Mouse (Mus musculus): Measurements from ENCODE around the gene Cox18.
"Not testable (repeated sequence)": the region's sequence is repeated elsewhere in the genome, so short reads cannot be mapped to it uniquely, and the experiment has no call there.

The Cox18 gene

DNA sequence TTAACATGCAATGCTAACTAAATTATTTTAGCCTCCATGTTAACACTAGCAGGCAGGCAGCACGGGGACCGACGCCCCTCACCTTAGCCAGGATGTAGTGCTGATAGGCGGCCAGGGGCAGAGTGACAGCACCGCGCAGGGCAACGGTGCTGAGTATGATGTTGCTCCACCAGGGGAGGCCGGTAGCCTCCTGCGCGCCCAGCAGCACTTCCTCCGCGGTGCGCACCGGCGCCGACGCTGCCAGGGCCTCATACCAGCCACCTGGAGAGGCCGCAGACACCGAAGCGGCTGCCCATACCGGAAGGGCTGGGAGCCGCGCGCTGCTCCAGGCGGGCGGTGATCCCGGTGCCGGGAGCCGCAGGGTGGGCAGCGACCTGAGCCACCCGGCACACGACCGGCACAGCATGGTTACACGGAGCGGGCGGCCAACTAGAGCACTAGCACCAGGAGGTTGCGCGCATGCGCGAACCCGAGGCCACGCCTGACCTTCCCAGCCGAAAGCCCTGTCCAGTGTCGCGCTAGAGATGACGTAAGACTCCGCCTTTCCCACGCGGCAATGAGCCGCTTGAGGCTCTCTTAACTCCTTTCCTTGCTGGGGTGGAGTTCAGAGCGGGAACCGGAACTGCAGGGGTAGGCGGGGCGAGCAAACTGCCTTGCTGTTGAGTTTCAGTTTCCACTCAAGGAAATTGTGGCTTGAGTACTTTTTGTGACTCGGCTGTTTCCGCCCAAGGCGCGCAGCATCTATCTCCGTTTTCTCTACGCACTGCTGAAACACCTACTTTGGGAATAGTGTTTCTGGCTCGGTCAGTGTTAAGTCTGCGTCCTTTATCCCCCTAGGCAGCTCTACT, at the start of gene Cox18:
Gene Cox18, minus strand, starts transcription at position 468 of the 848 bp plus-strand sequence.
- DNase-seq (ENCODE audit: low spot score in 2 of 2) = peak; percentile 95 to 99

DNA sequence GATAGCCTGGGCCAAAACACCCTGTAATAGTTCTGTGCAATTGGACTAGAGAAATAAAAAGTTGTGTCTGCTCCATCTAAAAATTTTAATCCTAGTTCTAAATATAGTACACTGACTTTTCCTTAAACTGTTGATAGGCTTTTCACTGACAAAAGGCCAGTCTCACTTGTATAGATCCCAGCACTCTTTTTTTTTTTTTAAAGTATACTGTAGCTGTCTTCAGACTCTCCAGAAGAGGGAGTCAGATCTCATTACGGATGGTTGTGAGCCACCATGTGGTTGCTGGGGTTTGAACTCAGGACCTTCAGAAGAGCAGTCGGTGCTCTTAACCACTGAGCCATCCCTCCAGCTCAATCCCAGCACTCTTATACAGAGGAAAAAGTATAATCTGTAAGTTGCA, 38.4 kb upstream of the Cox18 start:
- DNase-seq (ENCODE audit: low spot score in 2 of 2) = not testable (repeated sequence)

DNA sequence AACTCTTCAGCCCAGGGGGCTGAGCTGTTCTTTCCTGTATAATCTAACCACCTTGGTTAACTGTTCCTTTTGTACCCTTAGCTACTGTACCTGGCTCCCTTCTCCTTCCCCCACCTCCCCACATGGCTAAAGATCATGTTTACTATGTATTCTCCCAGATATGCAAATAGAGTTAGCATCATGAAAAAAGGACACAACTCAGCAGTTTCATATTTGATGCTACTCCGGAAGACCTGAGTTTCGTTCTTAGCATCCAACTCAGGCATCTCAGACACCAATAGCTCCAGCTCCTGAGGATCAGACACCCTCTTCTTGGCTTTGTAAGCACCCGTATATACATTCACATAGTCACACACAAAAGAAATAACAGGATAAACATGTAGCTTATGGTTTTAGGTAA, 33.2 kb upstream of the Cox18 start:
- DNase-seq (ENCODE audit: low spot score in 2 of 2) = no peak

DNA sequence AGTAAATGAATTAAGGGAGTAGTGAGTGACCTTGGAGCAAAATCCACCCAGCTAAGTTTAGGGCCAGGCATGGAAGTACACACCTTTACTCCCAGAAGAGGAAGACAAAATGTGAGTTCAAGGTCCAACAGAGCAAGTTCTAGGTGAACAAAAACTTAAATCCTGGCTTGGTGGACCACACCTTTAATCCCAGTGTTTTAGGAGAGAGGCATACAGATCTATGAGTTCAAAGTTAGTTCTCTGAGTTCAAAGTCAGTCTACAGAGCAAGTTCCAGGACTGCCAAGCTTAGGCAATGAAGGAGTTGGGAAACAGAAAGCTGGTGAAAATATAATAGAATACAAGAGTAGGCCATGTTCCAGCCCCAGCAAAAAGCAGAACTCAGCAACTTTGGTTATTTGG, 23.7 kb upstream of the Cox18 start:
- DNase-seq (ENCODE audit: low spot score in 2 of 2) = no peak

DNA sequence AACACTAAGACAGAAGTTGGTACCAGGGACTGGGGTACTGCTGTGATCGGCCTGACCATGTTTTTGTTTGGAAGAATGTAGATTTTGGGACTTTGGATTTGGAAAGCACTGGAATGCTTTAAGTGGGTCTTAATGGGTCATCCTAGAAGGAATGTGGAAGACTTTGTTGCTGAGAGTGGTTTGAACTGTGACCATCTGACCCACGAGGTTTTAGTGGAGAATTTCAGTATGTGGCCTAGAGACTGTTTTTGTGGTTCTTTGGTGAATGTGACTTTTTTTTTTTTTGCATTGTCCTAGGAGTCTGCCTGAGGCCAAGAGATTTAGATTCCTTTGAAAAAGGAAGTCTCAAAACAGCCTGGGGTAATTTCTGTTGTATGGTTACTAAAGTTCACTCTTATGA, 23.2 kb upstream of the Cox18 start:
- DNase-seq (ENCODE audit: low spot score in 2 of 2) = no peak

DNA sequence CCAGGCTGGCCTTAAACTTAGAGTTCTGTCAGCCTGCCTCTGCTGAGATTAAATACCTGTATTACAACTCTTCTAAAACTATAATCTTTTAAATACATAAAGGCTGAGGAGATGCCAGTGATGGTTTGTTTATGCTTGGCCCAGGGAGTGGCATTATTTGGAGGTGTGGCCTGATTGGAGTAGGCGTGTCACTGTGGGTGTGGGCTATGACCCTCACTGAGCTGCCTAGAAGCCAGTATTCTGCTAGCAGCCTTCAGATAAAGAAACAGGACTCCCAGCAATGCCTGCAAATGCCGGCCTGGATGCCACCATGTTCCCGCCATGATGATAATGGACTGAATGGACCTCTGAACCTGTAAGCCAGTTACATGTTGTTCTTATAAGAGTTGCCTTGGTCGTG, 22.8 kb upstream of the Cox18 start:
- DNase-seq (ENCODE audit: low spot score in 2 of 2) = no peak

DNA sequence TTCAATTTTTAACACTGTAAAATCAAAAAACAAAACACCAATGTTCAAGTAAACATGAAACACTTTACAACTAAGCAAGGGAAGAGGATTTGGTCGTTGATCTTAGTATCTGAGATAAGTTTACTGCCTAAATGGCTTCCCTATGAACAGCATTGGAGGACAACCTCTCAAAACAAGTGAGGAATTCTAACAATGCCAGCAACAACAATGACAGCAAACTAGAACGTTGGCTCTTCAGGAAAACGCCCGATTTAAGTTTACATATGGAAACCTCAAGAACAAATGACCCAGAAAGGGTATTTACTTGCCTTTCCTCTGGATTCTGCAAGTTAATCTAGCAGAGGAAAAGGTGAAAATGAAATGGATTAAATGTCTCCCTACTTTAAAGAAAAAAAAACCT, 21.6 kb upstream of the Cox18 start:
- no peak for DNase-seq (ENCODE audit: low spot score in 2 of 2)

DNA sequence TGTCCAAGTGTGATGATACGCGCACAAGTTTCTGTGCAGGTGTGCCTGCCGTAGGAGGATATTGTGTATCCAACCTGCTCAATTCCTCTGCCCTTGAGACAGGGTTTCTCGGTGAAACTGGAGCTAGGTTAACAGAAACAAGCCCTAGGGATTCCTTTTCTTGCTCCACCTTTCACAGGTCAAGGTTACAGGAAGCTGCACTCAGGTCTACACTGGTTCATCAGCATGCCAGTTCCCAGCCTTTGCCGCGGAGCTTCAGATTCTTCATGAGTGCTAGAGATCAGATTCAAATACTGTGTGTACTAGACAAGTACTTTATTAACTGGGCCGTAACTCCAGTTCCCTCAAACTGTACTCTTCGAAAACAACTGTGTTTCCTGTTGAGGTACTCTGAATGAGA, 11.4 kb upstream of the Cox18 start:
- no peak for DNase-seq (ENCODE audit: low spot score in 2 of 2)

DNA sequence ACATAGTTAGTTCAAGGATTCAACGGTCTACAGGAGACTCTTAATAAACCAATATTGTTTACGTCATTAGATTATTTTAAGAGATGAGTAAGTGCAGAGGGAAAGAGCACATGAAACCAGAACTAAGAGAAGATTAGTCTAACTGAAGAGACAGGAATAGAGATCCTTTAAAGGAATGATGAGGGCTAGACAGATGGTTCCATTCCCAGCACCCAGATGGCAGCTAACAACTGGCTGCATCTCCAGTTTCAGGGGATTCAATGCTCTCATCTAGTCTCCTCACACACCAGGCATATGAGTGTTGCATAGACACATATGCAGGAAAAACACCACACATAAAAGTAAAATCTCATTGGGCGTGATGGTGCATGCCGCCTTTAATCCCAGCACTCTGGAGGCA, 9.5 kb upstream of the Cox18 start:
- DNase-seq (ENCODE audit: low spot score in 2 of 2) = no peak

DNA sequence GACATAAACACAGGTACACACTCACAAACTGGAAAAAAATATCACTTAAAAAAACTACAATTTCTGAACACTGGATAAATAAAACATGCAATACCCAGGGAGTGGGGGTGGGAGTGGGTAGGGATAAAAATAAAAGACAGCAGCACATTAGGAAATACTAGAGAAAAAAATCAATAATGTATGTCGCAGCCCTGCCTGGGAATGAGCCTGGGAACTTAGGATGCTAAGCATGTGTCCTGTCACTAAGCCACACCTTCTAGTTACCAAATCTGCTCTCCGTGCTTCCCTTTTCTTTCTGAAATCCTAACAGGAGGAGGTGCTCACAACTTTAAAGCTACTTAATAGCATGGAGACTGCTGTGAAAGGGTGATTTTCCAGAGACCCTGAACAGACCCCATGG, 6.0 kb upstream of the Cox18 start:
- no peak for DNase-seq (ENCODE audit: low spot score in 2 of 2)

DNA sequence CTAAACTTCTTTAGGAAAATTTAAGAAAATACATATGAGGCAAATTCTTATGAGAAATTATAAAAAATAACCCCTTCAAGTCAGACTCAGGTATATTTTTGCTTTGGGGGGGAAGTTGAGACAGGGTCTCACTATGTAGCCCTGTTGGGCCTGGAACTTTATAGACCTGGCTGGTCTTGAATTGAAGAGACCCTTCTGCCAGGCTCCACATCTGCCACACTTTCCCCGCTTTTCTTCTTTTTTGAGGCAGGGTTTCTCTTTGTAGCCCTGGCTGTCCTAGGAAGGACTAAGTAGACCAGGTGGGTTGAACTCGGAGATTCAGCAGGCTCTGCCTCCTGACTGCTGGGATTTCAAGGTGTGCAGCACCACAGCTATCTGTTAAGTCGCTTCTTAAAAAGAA, 2.9 kb upstream of the Cox18 start:
- DNase-seq (ENCODE audit: low spot score in 2 of 2) = no peak

DNA sequence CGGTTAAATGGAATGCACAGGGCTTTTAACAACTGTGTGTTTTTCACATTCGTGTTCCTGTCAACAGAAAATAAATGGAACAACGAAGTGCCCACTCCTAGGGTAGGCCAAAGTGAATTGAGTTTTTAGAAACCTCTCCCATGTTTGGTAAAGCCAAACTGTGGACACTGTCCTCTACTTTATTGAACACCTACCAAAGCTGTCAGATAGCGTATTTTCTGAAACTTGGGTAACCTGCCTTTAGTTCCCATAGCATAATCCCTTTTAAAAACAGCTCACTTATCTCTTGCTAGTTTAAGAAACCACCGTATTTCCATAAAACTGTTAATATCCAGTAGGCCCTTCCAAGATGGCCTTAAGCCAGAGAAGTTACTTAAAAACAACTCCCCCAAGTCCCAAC, 929 bp upstream of the Cox18 start:
- DNase-seq (ENCODE audit: low spot score in 2 of 2) = no peak

DNA sequence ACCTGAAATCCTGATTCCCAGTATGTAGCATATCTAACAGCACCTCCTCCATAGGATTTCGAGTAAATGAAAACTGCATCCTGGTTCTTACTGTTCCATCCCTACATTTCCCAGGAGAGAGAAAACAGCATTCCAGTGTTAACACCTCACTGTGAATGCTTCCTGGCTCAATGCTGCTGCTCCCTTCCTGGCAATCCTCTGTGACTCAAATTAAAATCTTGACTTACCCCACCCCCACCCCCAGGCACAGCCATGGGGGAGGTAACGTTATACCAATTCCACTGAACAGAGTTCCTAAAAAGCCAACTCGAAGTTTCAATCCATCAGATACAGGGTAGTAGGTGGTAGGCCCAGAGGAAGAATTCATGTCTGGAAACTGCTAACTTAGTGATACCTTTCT, 864 bp downstream of the Cox18 start:
- no peak for DNase-seq (ENCODE audit: low spot score in 2 of 2)

DNA sequence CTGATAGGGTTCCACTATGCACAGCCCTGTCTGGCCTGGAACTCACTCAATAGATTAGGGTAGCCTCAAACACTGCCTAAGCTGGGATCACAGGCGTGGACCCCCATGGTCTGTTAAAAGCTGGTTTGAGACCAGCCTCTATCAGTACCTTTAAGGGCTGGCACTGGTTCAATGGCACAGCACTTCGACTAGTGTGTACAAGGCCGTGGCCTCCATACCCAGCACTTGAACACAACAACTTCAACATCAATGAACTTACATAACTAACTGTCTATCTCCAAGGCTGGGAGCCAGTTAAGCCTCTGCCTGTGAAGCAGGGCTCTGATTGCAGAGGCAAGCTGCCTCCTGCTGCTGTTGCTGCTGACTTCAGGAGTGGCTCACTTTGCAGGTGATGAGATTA, 6.0 kb downstream of the Cox18 start:
- no peak for DNase-seq (ENCODE audit: low spot score in 2 of 2)

DNA sequence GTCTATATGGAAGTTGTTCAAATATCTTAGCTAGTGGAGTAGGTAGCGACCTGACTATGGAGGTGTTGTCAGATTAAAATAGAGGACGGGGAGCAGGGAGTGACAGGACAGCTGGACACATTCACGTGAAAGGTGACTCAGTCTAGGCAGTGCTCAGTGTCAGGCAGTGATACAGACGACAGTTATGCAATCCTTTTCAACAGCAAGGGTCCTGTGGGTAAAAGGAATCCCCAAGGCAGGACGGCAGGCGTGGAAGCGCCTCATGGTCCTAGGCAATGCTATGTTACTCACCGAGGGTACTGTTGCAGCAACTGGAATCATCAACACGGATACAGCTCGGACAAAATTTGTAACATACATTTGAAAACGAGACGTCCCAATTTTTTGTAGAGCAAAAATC, 6.6 kb downstream of the Cox18 start:
- no peak for DNase-seq (ENCODE audit: low spot score in 2 of 2)

DNA sequence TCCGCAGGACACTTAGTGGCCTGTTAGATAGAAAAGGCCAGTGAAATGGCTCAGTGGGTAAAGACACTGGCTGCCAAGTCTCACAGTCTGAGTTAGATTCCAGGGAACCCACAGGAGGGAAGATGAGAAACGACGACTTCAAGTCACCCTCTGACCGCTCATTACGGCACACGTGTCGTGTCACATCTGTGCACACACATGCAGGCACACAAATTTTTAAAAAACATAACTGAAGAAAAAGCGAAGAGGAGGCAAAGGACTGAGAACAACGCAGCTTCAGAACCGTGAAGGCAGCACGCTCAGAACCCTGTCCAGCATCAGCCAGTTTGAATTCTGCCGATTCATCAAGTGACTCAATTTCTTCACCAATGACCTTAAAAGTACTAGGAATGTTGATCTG, 10.4 kb downstream of the Cox18 start:
- no peak for DNase-seq (ENCODE audit: low spot score in 2 of 2)

DNA sequence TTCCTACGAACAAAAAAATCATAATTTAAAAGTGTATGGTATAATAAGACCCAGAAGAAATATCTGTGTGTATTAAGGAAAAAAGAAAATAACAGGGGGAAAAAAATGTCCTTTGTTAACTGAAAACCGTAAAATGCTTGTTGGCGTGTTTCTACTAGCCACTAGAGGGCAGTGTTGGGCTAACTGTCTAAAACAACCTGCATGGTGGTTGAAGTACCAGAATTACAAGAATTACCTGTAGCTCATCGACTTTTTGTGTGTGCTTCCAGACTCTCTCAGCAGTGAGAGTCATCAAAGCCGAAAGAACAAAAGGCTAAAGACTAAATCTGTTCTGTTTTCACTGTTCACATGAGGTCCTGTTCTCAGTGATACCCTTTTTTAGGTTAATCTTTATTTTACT, 20.6 kb downstream of the Cox18 start:
- peak in 1 of 2 experiments; percentile 52 for DNase-seq (ENCODE audit: low spot score in 2 of 2)

DNA sequence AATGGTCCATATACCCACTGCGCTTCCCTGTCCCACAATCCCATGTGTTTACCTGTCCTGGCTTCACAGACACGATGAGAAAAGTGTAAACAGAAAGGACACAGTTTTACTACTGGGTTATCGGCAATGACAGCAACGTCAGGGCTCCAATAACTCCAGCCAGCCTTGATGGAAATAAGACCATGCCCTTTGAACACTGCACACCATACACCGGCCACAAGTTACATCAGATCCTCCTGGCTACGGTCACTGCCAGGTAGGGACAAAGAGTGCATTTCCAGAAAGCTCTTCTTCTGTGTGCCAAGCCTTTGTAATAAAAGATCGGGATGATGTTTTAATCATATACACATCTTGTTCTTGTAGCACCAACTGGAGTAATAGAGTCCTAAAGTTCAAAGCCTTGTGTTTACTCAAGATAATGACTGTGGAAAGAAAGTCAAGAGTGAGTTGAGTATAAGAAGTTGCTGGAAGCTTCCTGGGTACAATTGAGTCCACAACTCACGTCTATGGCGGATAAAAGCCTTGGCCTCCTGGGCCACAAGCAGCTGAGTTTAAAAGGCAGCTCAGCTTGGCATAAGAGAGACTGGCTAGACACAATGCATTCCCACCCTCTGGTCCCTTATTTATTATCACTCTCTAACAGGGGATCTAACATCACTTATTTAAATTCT, 21.2 kb downstream of the Cox18 start:
- DNase-seq (ENCODE audit: low spot score in 2 of 2) = no peak

DNA sequence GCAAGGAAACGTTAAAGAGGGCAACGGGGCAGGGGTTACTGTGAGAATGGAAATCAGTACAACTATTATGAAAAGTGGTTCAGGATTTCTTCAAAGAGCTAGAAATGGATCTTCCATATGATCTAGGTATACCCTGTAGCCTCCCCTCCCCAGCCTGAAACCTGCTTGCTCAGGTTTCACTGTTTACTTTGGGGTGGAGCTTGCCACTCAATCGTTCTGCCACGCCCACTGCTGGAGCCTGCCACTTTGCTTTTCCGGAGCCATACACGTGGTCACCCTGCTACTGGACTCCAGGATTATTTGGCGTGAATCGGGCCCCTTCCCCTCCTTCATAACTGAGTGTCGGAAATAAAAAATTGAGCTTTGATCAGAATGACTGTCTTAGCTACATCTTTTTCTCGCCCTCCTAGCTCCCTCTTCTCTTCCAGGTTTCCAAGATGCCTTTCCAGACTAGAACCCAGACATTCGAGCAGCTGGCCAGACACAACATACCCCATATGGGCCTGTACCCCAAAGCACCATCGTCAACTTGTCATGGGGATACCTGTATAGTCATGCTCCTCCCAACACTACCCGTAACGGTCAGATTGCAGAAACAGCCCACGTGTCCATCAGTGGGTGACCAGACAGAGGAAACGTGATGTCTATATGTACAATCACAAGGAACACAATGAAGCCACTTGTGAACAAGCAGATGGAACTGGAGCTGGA, 23.7 kb downstream of the Cox18 start:
- no peak for DNase-seq (ENCODE audit: low spot score in 2 of 2)

DNA sequence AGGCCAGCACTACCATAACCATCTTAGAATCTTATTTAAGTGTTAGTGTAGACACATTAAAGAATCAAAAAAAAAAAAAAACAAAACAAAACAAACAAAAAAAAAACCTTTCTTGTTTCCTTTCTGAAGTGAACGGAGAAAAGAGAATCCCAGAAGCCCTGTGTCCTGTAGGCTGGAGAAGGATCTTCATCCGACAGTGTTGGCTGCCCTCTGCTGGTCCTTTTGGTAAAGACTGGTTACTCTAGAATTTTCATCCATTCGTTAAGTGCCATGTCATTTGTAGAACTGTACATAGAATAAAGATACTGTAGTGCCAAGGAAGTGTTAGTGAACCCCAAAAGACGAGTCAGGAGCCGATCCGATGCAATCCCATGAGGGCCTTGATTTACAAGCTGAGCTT, 29.0 kb downstream of the Cox18 start:
- DNase-seq (ENCODE audit: low spot score in 2 of 2) = peak in 1 of 2 experiments; percentile 43

DNA sequence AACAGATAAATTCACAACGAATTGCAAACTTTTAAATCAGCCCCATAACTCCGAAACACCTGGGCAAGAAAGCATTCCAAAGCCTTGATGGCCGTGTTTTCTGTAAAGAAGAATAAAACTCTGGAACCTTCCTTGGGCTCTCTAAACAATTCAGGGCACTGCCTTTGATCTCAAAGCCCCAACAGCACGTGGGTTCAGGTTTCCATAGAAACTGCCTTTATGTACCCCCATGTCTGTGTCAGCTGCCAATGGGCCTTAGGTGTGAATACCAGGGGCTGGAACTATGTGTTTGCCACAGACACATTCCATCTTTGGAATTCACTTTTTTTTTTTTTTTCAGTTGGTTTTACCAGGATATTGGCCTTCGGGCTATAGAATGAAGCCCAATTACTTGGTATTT, 41.0 kb downstream of the Cox18 start:
- DNase-seq (ENCODE audit: low spot score in 2 of 2) = no peak

DNA sequence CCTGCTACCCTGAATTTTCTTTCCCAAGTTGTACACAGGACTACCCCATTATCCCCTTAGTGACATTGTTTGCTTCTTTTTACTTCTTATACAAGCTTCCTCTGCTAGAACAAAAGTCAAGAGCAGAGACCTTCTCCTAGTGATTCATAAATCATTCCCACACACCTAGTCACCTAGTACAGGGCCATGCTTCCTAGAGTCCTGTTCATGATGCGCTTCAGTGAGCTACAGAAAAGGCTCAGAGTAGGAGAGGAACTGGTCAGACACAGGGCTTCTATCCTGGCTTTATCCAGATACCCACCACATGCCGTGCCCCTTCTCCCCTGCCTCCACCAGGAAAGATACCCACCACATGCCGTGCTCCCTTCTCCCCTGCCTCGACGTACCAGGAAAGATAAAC, 44.7 kb downstream of the Cox18 start:
- DNase-seq (ENCODE audit: low spot score in 2 of 2) = no peak

DNA sequence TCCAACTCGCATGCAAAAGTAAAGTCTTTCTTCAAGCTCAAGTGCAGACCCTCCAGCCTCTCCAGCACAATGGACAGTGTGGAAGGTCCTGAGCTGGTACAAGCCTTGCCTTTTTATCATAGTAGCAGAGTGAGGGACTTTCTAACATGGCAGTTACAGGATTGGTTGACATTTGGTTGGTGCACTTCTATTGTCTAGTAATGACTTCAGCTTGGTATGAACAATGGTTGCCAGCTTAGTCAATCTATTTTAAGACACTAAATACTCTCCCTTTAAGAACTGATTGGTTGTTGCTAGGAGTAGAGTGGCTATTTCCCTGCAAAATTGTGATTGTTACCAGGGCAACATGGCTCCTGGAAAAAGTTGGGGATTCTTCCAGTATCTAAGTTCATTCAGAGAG, 45.7 kb downstream of the Cox18 start:
- DNase-seq (ENCODE audit: low spot score in 2 of 2) = no peak

All from spleen, postnatal 10 days (tissue).